Mouse (Mus musculus) heart, embryonic 13.5 days (tissue): ENCODE measurements around the gene Epha2. TPM values are rescaled to one million over a fixed set of nuclear protein-coding genes. Genes with fewer than 3 reads are reported as not detected.

ENCODE experiments used
- ATAC-seq: fragments of 200-750 bp; cut with Nextera tagmentation; 2 replicates; pipeline ENCODE4 v1.8.0; 2017; ENCODE audit warnings: moderate TSS enrichment; ENCODE audit not compliant: insufficient number of reproducible peaks, low FRiP score, low TSS enrichment; ENCODE audit errors: extremely low read depth
- H3K27ac ChIP-seq: fragments of 300-500 bp; sonication (generic); replicated peaks from 2 replicates; pipeline ENCODE4 v1.5.1; 2015; ENCODE audit warnings: moderate library complexity, mild to moderate bottlenecking, inconsistent platforms
- H3K27me3 ChIP-seq: fragments of 300-500 bp; sonication (generic); replicated peaks from 2 replicates; pipeline ENCODE4 v1.6.1; 2015; ENCODE audit warnings: mild to moderate bottlenecking, inconsistent platforms
- H3K36me3 ChIP-seq: fragments of 300-500 bp; sonication (generic); 2 replicates; pipeline ENCODE4 v1.6.1; 2015; ENCODE audit warnings: mild to moderate bottlenecking, inconsistent platforms
- H3K4me1 ChIP-seq: fragments of 300-500 bp; sonication (generic); 2 replicates; pipeline ENCODE4 v1.6.1; 2015; ENCODE audit warnings: inconsistent platforms
- H3K4me2 ChIP-seq: fragments of 300-500 bp; sonication (generic); 2 replicates; pipeline ENCODE4 v1.6.1; 2015; ENCODE audit warnings: inconsistent platforms, mild to moderate bottlenecking, moderate library complexity
- H3K4me3 ChIP-seq: fragments of 300-500 bp; sonication (generic); 2 replicates; pipeline ENCODE4 v1.5.1; 2015; ENCODE audit warnings: moderate library complexity, mild to moderate bottlenecking, inconsistent platforms
- H3K9ac ChIP-seq: fragments of 300-500 bp; sonication (generic); 2 replicates; pipeline ENCODE4 v1.6.1; 2015; ENCODE audit warnings: inconsistent platforms, mild to moderate bottlenecking, moderate library complexity
- H3K9me3 ChIP-seq: fragments of 300-500 bp; sonication (generic); 2 replicates; pipeline ENCODE4 v1.6.1; 2016; ENCODE audit warnings: inconsistent platforms
- WGBS: fragments of 180-500 bp; shearing (Covaris S2); methylation state at CpG from one replicate; pipeline ENCODE4 v1.1.7; 2015; ENCODE audit warnings: mixed read lengths; 5-methylcytosine and 5-hydroxymethylcytosine counted together
- polyA plus RNA-seq: library from polyadenylated mRNA; unstranded; fragments of >200 nt; fragmentation: Nextera tagmentation; extraction: Ambion mirVana; gene quantifications from 2 replicates; pipeline ENCODE4 v1.2.1, GENCODE M21; 2015

The Epha2 gene
- polyA plus RNA-seq = 4.0 and 4.3 TPM in 2 replicates

DNA sequence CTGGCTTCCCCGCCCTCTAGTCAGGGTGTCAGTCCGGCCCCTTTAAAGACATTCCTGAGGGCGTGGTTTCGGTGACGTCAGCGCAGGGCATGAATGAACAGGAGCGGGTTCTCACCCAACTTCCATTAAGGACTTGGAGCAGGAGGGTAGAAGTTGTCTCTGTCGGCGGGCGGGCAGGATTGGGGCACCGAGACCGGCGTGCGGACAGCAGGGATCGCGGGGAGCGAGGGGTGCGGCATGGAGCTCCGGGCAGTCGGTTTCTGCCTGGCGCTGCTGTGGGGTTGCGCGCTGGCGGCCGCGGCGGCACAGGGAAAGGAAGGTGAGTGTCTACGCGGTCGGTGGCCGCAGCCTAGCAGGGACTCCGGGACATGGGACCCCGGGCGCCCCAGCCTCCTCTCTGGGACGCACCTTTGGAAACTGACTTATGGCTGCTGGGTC lies at the start of gene Epha2:
Epha2 (plus strand) TSS at position 125 of the 438 bp plus-strand sequence.
- Histone ChIP-seq H3K9me3 (no peaks in the 10 kb centered on the region), H3K4me2 (peak within 1 kb of the TSS; percentile 97), H3K36me3 (no peaks in the 10 kb centered on the region), H3K4me1 (peaks cover 48% of the 10 kb centered on the region), H3K9ac (peak within 1 kb of the TSS; percentile 93), H3K27ac (peak within 1 kb of the TSS; percentile 62), H3K4me3 (peak within 1 kb of the TSS; percentile 88), H3K27me3 (peaks cover 31% of the 10 kb centered on the region)
- peak; percentile 66; the same call in 1 of the 2 replicates for ATAC-seq
- WGBS = under 1% methylated on average over 34 of the region's 35 CpGs

GRCm38 (mm10) chr4:141252641-141253040 lies 48.4 kb upstream of the Epha2 start:
- no peak overlapping the region for H3K27ac ChIP-seq
- no peaks in the 10 kb centered on the region for H3K9me3 ChIP-seq
- H3K27me3 ChIP-seq = peaks cover 43% of the 10 kb centered on the region
- no peak overlapping the region for H3K4me3 ChIP-seq
- WGBS = 64% methylated on average over 2 of the region's 2 CpGs
- H3K36me3 ChIP-seq = no peaks in the 10 kb centered on the region
- no peak overlapping the region for H3K4me2 ChIP-seq
- no peak for ATAC-seq
- H3K4me1 ChIP-seq = peaks cover 11% of the 10 kb centered on the region
- H3K9ac ChIP-seq = no peak overlapping the region

DNA sequence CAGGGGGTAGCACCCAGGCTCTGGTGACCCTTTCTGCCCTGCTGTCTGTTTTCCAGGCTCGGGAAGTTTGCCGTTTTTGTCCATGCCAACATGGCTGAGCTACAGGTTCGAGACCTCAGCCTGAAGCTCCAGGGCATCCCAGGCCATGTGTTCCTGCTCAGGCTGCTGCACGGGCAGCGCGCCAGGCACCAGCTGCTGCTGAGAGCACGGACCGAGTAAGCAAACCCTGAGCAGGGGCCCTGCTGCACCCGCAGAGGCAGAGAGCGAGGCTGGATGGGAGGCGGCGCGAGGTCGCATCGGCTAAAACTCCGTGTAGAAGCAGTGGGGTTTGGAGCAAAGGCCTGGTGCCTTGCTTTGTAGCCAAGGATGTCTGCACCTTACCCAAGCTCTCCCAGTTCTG lies 46.8 kb upstream of the Epha2 start:
- WGBS = 71% methylated on average over 16 of the region's 16 CpGs

GRCm38 (mm10) chr4:141257440-141257839 lies 43.6 kb upstream of the Epha2 start:
- ATAC-seq = no peak
- 62% methylated on average over 5 of the region's 5 CpGs for WGBS
- H3K9me3 ChIP-seq = 0 out of 2 replicates have a peak, but pooled peaks cover 7% of the 10 kb centered on the region
- no peaks in the 10 kb centered on the region for H3K36me3 ChIP-seq
- 0 out of 2 replicates have a peak, but pooled peaks cover 7% of the 10 kb centered on the region for H3K4me1 ChIP-seq
- no peak overlapping the region for H3K9ac ChIP-seq
- no peaks in the 10 kb centered on the region; the same call in 1 of the 2 replicates for H3K27me3 ChIP-seq
- no peak overlapping the region for H3K4me3 ChIP-seq
- no peak overlapping the region for H3K27ac ChIP-seq
- H3K4me2 ChIP-seq = no peak overlapping the region

More for the DNA sequence above, 46.8 kb upstream of the Epha2 start:
- Histone ChIP-seq H3K36me3 (no peaks in the 10 kb centered on the region), H3K9ac (0 out of 2 replicates have a peak overlapping the region, but pooled peaks have one; percentile 3), H3K9me3 (no peaks in the 10 kb centered on the region), H3K27me3 (peaks cover 27% of the 10 kb centered on the region), H3K4me1 (no peaks in the 10 kb centered on the region), H3K4me2 (no peak overlapping the region), H3K4me3 (no peak overlapping the region), H3K27ac (no peak overlapping the region)
- no peak for ATAC-seq

DNA sequence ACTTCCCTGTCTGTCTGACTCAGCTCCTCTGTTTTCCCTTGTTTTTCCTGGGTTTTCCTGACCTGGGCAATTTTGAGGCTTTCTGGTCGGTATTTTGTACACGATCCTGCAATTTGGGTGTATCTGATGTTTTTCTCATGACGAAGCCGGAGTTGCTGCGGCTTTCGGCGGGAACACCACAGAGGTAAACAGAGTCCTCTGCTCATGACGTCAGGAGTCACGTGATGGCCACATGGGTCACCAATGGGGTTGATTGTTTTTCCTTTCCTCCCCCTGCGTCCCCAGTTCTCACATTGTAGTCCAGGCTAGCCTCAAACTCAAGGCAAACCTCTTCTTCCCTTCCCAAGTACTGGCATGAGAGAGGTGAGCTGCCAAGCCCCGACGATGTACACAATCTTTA lies 41.6 kb upstream of the Epha2 start:
- Histone ChIP-seq H3K9me3 (0 out of 2 replicates have a peak, but pooled peaks cover 7% of the 10 kb centered on the region), H3K27me3 (no peaks in the 10 kb centered on the region; the same call in 1 of the 2 replicates), H3K36me3 (no peaks in the 10 kb centered on the region), H3K4me3 (peak overlapping the region; percentile 16; the same call in 1 of the 2 replicates), H3K4me1 (0 out of 2 replicates have a peak, but pooled peaks cover 7% of the 10 kb centered on the region), H3K9ac (no peak overlapping the region), H3K4me2 (peak overlapping the region; percentile 55; the same call in 1 of the 2 replicates), H3K27ac (no peak overlapping the region)
- WGBS = 70% methylated on average over 12 of the region's 12 CpGs
- ATAC-seq = no peak

- H3K4me2 ChIP-seq = peak overlapping the region; percentile 55
- H3K4me3 ChIP-seq = peak overlapping the region; percentile 16
- 43% methylated on average over 16 of the region's 16 CpGs for WGBS
- H3K9ac ChIP-seq = 0 out of 2 replicates have a peak overlapping the region, but pooled peaks have one; percentile 41
- peak; percentile 27; the same call in 1 of the 2 replicates for ATAC-seq
- no peaks in the 10 kb centered on the region for H3K36me3 ChIP-seq
- H3K9me3 ChIP-seq = 0 out of 2 replicates have a peak, but pooled peaks cover 7% of the 10 kb centered on the region
- 0 out of 2 replicates have a peak, but pooled peaks cover 7% of the 10 kb centered on the region for H3K4me1 ChIP-seq
- no peak overlapping the region for H3K27ac ChIP-seq
- no peaks in the 10 kb centered on the region for H3K27me3 ChIP-seq
These were observed 40.9 kb upstream of the Epha2 start for GRCm38 (mm10) chr4:141260007-141260723.

- Histone ChIP-seq H3K4me1 (0 out of 2 replicates have a peak, but pooled peaks cover 7% of the 10 kb centered on the region), H3K36me3 (no peaks in the 10 kb centered on the region), H3K9ac (no peak overlapping the region), H3K27me3 (no peaks in the 10 kb centered on the region), H3K27ac (no peak overlapping the region), H3K9me3 (peaks cover 11% of the 10 kb centered on the region; the same call in 1 of the 2 replicates), H3K4me3 (no peak overlapping the region), H3K4me2 (no peak overlapping the region)
- 70% methylated on average over 10 of the region's 10 CpGs for WGBS
- ATAC-seq = no peak
These were observed 38.0 kb upstream of the Epha2 start for GRCm38 (mm10) chr4:141262906-141263637.

DNA sequence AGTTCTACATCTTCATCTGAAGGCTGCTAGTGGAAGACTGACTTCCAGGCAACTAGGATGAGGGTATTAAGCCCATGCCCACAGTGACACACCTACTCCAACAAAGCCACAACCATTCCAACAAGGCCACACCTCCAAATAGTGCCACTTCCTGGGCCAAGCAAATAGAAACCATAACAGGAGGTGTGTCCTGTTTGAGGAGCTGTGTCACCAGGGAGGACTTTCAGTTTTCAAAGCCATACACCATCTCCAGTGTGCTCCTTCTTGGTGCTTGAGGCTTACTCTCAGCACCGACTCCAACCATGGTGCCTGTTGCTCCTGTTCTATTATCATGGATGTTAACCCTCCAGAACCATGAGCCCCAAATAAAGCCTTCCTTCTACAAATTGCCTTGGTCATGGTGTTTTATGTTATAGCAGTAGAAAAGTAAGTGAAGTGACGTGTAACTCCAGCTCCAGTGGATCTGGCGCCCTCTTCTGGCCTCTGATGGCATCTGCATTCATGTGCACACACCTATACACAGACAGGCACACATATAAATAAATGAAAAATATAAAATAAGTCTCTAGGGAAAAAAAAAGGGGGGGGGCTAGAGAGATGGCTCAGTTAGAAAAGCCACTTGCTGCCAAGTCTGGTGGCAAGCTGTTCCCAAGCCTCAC lies 34.9 kb upstream of the Epha2 start:
- Histone ChIP-seq H3K27me3 (no peaks in the 10 kb centered on the region), H3K9me3 (peaks cover 11% of the 10 kb centered on the region; the same call in 1 of the 2 replicates), H3K4me1 (no peaks in the 10 kb centered on the region), H3K27ac (no peak overlapping the region), H3K9ac (no peak overlapping the region), H3K36me3 (no peaks in the 10 kb centered on the region), H3K4me2 (no peak overlapping the region), H3K4me3 (no peak overlapping the region)
- 79% methylated on average over 3 of the region's 3 CpGs for WGBS
- ATAC-seq = no peak

GRCm38 (mm10) chr4:141267250-141267649 lies 33.8 kb upstream of the Epha2 start:
- Histone ChIP-seq H3K4me1 (0 out of 2 replicates have a peak, but pooled peaks cover 4% of the 10 kb centered on the region), H3K36me3 (no peaks in the 10 kb centered on the region), H3K4me2 (no peak overlapping the region), H3K27ac (no peak overlapping the region), H3K9ac (no peak overlapping the region), H3K9me3 (peaks cover 5% of the 10 kb centered on the region; the same call in 1 of the 2 replicates), H3K4me3 (no peak overlapping the region), H3K27me3 (no peaks in the 10 kb centered on the region)
- ATAC-seq = no peak
- 55% methylated on average over 3 of the region's 3 CpGs for WGBS

DNA sequence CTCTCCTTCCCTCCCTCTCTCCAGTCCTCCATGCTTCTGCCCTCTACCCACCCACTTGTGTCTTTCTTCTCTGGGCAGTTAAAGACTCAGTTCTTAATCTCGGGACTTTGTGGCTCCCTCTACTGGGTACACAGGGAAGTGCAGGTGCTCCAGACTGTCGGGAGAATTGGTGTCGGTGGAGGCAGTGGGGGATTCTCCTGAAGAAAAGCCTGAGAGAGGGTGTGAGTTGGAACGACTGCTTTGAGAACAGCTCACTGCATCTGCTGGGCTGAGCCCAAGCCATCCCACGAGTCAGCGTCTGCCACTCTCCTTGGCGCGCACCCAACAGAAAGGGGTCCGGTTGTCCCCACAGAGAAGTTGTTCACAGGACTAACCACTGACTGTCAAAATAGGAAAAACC lies 33.2 kb upstream of the Epha2 start:
- Histone ChIP-seq H3K27me3 (no peaks in the 10 kb centered on the region), H3K4me1 (peaks cover 6% of the 10 kb centered on the region; the same call in 1 of the 2 replicates), H3K27ac (no peak overlapping the region), H3K36me3 (no peaks in the 10 kb centered on the region), H3K9me3 (peaks cover 5% of the 10 kb centered on the region; the same call in 1 of the 2 replicates), H3K9ac (no peak overlapping the region), H3K4me2 (no peak overlapping the region), H3K4me3 (no peak overlapping the region)
- 33% methylated on average over 9 of the region's 9 CpGs for WGBS
- ATAC-seq = no peak
